Mouse (Mus musculus) hindbrain, embryonic 11.5 days (tissue): ENCODE measurements around the gene Ptpn14. TPM values are rescaled to one million over a fixed set of nuclear protein-coding genes. Genes with fewer than 3 reads are reported as not detected.

Source experiments
- ATAC-seq: fragments of 200-750 bp; cut with Nextera tagmentation; 2 replicates; pipeline ENCODE4 v1.8.0; 2017; ENCODE audit warnings: mild to moderate bottlenecking, moderate TSS enrichment, moderate library complexity; ENCODE audit not compliant: low FRiP score
- DNase-seq: peaks from one replicate; pipeline ENCODE4 v3.0.0-alpha.2; 2015; ENCODE audit warnings: low spot score
- H3K27ac ChIP-seq: fragments of 300-500 bp; sonication (generic); 2 replicates; pipeline ENCODE4 v1.5.1; 2014; ENCODE audit warnings: mild to moderate bottlenecking, low read depth, low read length
- H3K27me3 ChIP-seq: fragments of 300-500 bp; sonication (generic); 2 replicates; pipeline ENCODE4 v1.6.1; 2014; ENCODE audit warnings: mild to moderate bottlenecking, low read length, moderate library complexity, mixed read lengths; ENCODE audit not compliant: control insufficient read depth, insufficient read depth
- H3K36me3 ChIP-seq: fragments of 300-500 bp; sonication (generic); 2 replicates; pipeline ENCODE4 v1.6.1; 2014; ENCODE audit warnings: mild to moderate bottlenecking, low read length, moderate library complexity, mixed read lengths; ENCODE audit not compliant: control insufficient read depth, insufficient read depth
- H3K4me1 ChIP-seq: fragments of 300-500 bp; sonication (generic); replicated peaks from 2 replicates; pipeline ENCODE4 v1.6.1; 2014; ENCODE audit warnings: low read length, mixed read lengths; ENCODE audit not compliant: control insufficient read depth, insufficient read depth
- H3K4me2 ChIP-seq: fragments of 300-500 bp; sonication (generic); replicated peaks from 2 replicates; pipeline ENCODE4 v1.6.1; 2014; ENCODE audit warnings: mild to moderate bottlenecking, low read depth, low read length
- H3K4me3 ChIP-seq: fragments of 300-500 bp; sonication (generic); 2 replicates; pipeline ENCODE4 v1.5.1; 2014; ENCODE audit warnings: low read depth, low read length
- H3K9ac ChIP-seq: fragments of 300-500 bp; sonication (generic); 2 replicates; pipeline ENCODE4 v1.6.1; 2014; ENCODE audit warnings: low read depth, low read length
- H3K9me3 ChIP-seq: fragments of 300-500 bp; sonication (generic); 2 replicates; pipeline ENCODE4 v1.6.1; 2016; ENCODE audit warnings: low read length; ENCODE audit not compliant: control insufficient read depth
- WGBS: fragments of 180-500 bp; shearing (Covaris S2); extraction: QIAGEN DNeasy Blood & Tissue Kit; methylation state at CpG from one replicate; pipeline ENCODE4 v1.1.7; 2014; 5-methylcytosine and 5-hydroxymethylcytosine counted together
- polyA plus RNA-seq: library from polyadenylated mRNA; unstranded; fragments of >200 nt; fragmentation: Nextera tagmentation; extraction: Ambion mirVana; gene quantifications from 2 replicates; pipeline ENCODE4 v1.2.1, GENCODE M21; 2014

Ptpn14 gene
- polyA plus RNA-seq, 1 experiment from 2014 or later = 7.2 TPM

GRCm38 (mm10) chr1:189782709-189783108 is 54.6 kb downstream of the Ptpn14 start:
- Histone ChIP-seq H3K36me3 (no peaks in the 10 kb centered on the region), H3K27ac (no peak overlapping the region), H3K4me1 (0 out of 2 replicates have a peak, but pooled peaks cover 2% of the 10 kb centered on the region), H3K27me3 (no peaks in the 10 kb centered on the region), H3K9ac (no peak overlapping the region), H3K4me3 (no peak overlapping the region), H3K4me2 (no peak overlapping the region), H3K9me3 (no peaks in the 10 kb centered on the region)
- WGBS = 89% methylated on average over 6 of the region's 6 CpGs
- DNase-seq (no peak), ATAC-seq (no peak)

GRCm38 (mm10) chr1:189784503-189784902 is 56.4 kb downstream of the Ptpn14 start:
- ATAC-seq = no peak
- WGBS = 79% methylated on average over 7 of the region's 7 CpGs
- H3K27ac ChIP-seq = no peak overlapping the region
- no peak for DNase-seq
- H3K4me2 ChIP-seq = no peak overlapping the region
- 0 out of 2 replicates have a peak, but pooled peaks cover 2% of the 10 kb centered on the region for H3K4me1 ChIP-seq
- H3K27me3 ChIP-seq = no peaks in the 10 kb centered on the region; the same call in 1 of the 2 replicates
- no peaks in the 10 kb centered on the region for H3K9me3 ChIP-seq
- H3K4me3 ChIP-seq = no peak overlapping the region
- H3K9ac ChIP-seq = no peak overlapping the region
- H3K36me3 ChIP-seq = no peaks in the 10 kb centered on the region

DNA sequence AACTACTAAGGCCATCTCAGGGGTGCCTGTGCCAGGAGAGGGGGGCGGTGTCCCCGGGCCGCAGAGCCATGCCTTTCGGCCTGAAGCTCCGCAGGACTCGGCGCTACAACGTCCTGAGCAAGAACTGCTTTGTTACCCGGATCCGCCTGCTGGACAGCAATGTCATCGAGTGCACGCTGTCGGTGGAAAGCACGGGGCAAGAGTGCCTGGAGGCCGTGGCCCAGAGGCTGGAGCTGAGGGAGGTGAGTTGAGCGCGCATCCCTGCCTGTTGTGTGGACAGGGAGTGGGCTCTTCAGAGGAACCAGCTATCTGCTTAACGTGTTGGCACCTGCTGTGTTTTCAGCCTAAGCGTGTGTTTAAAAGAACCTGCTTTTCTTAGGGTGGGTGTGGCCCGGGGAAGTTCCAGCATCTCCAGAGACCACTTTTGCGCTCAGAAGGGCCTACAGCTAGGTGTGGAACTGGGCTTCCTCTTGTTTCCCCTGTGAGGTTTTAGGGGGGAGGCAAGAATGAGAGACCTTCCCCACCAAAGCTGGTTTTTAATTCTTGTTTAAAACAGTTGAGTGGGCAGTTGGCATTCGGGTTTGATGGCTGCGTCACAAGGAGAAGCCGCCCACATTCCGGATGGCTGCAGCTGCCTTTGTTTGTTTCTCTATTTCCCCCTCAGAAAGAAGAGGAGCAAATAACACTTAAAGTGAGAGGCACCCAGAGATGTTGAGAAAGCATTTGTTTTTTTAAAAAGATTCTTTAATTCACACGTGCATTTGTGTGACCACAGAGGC is 58.8 kb downstream of the Ptpn14 start:
- Histone ChIP-seq H3K9ac (no peak overlapping the region), H3K4me1 (0 out of 2 replicates have a peak, but pooled peaks cover 2% of the 10 kb centered on the region), H3K9me3 (no peaks in the 10 kb centered on the region), H3K36me3 (no peaks in the 10 kb centered on the region), H3K27me3 (no peaks in the 10 kb centered on the region; the same call in 1 of the 2 replicates), H3K4me3 (no peak overlapping the region), H3K27ac (no peak overlapping the region), H3K4me2 (no peak overlapping the region)
- DNase-seq (no peak), ATAC-seq (no peak)
- 43% methylated on average over 26 of the region's 26 CpGs for WGBS

- no peaks in the 10 kb centered on the region for H3K36me3 ChIP-seq
- no peak overlapping the region for H3K27ac ChIP-seq
- H3K4me2 ChIP-seq = no peak overlapping the region
- no peak overlapping the region for H3K9ac ChIP-seq
- no peak for DNase-seq
- 41% methylated on average over 6 of the region's 6 CpGs for WGBS
- no peaks in the 10 kb centered on the region for H3K9me3 ChIP-seq
- ATAC-seq = no peak
- no peak overlapping the region for H3K4me3 ChIP-seq
- H3K27me3 ChIP-seq = no peaks in the 10 kb centered on the region; the same call in 1 of the 2 replicates
- H3K4me1 ChIP-seq = 0 out of 2 replicates have a peak, but pooled peaks cover 2% of the 10 kb centered on the region
Observed at GRCm38 (mm10) chr1:189789545-189789944, 61.5 kb downstream of the Ptpn14 start.

- DNase-seq = no peak
- no peaks in the 10 kb centered on the region for H3K36me3 ChIP-seq
- H3K4me1 ChIP-seq = 0 out of 2 replicates have a peak, but pooled peaks cover 2% of the 10 kb centered on the region
- H3K4me3 ChIP-seq = no peak overlapping the region
- no peak overlapping the region for H3K27ac ChIP-seq
- H3K9me3 ChIP-seq = no peaks in the 10 kb centered on the region
- no peak overlapping the region for H3K4me2 ChIP-seq
- 64% methylated on average over 7 of the region's 7 CpGs for WGBS
- H3K9ac ChIP-seq = no peak overlapping the region
- H3K27me3 ChIP-seq = no peaks in the 10 kb centered on the region; the same call in 1 of the 2 replicates
- no peak for ATAC-seq
Observed at GRCm38 (mm10) chr1:189790666-189791065, 62.6 kb downstream of the Ptpn14 start.

- Histone ChIP-seq H3K4me1 (no peaks in the 10 kb centered on the region), H3K36me3 (no peaks in the 10 kb centered on the region), H3K4me3 (no peak overlapping the region), H3K9me3 (no peaks in the 10 kb centered on the region), H3K27ac (no peak overlapping the region), H3K27me3 (no peaks in the 10 kb centered on the region; the same call in 1 of the 2 replicates), H3K9ac (no peak overlapping the region), H3K4me2 (no peak overlapping the region)
- WGBS = 59% methylated on average over 10 of the region's 10 CpGs
- DNase-seq = no peak
- ATAC-seq = no peak; the same call in 1 of the 2 replicates
Observed at GRCm38 (mm10) chr1:189791534-189792217, 63.6 kb downstream of the Ptpn14 start.

- no peaks in the 10 kb centered on the region for H3K36me3 ChIP-seq
- WGBS = 89% methylated on average over 14 of the region's 14 CpGs
- no peak overlapping the region for H3K9ac ChIP-seq
- no peaks in the 10 kb centered on the region for H3K9me3 ChIP-seq
- DNase-seq (no peak), ATAC-seq (no peak)
- no peak overlapping the region for H3K4me2 ChIP-seq
- no peaks in the 10 kb centered on the region; the same call in 1 of the 2 replicates for H3K27me3 ChIP-seq
- no peak overlapping the region for H3K27ac ChIP-seq
- no peak overlapping the region for H3K4me3 ChIP-seq
- H3K4me1 ChIP-seq = no peaks in the 10 kb centered on the region
Observed at GRCm38 (mm10) chr1:189792560-189793195, 64.6 kb downstream of the Ptpn14 start.

DNA sequence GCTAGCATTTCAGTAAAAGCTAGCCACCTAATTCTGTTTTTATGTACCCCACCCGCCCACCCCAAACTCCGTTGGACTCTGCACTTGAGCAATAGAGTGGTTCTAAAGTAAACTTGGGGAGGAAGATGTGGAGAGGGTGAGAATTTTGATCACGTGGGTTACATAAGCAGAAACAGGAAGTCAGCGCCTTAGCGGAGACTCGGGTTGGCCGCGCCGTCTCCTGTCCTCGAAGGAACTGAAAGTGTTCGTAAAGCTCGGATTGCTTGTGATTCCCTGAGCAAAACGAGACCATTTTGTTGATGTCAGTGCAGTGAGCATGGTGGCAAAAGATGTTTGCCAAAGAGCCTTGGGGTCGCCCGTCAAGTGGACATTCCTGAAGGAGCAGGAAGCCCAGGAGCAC is 70.9 kb downstream of the Ptpn14 start:
- H3K4me1 ChIP-seq = no peaks in the 10 kb centered on the region
- no peaks in the 10 kb centered on the region for H3K27me3 ChIP-seq
- DNase-seq (no peak), ATAC-seq (no peak)
- H3K9ac ChIP-seq = no peak overlapping the region
- H3K36me3 ChIP-seq = no peaks in the 10 kb centered on the region
- WGBS = 80% methylated on average over 15 of the region's 15 CpGs
- no peak overlapping the region for H3K27ac ChIP-seq
- no peak overlapping the region for H3K4me2 ChIP-seq
- H3K9me3 ChIP-seq = no peaks in the 10 kb centered on the region
- H3K4me3 ChIP-seq = no peak overlapping the region
